Mouse (Mus musculus) lung, adult 2 months (tissue): ENCODE measurements around the gene Slc30a6. TPM values are rescaled to one million over a fixed set of nuclear protein-coding genes. Genes with fewer than 3 reads are reported as not detected.

ENCODE experiments used
- polyA plus RNA-seq: library from polyadenylated mRNA; depleted of rRNA; stranded (reverse); fragments of >200 nt; gene quantifications from 2 replicates; pipeline ENCODE4 v1.2.3, GENCODE M21; 2012; rRNA removed

Gene Slc30a6
- polyA plus RNA-seq, 1 experiment, result 20.5 TPM

Other genes with a start within 250 kb of the Slc30a6 start
- 18.2 and 23.3 TPM in 2 replicates for gene Memo1, start 100.1 kb upstream of the Slc30a6 start, polyA plus RNA-seq
- gene Dpy30, start 71.7 kb upstream of the Slc30a6 start, polyA plus RNA-seq, result 23.5 and 28.7 TPM in 2 replicates
- 5.1 and 5.9 TPM in 2 replicates for gene Spast, start 56.6 kb upstream of the Slc30a6 start, polyA plus RNA-seq
- gene Nlrc4, start 63.5 kb downstream of the Slc30a6 start, polyA plus RNA-seq, result 0.52 and 0.62 TPM in 2 replicates
- gene Yipf4, start 93.9 kb downstream of the Slc30a6 start, polyA plus RNA-seq, result 66.3 and 194 TPM in 2 replicates
- 73.3 and 91.7 TPM in 2 replicates for gene Birc6, start 132.7 kb downstream of the Slc30a6 start, polyA plus RNA-seq